9 mouse cellular contexts compared by ENCODE assay signal in genomic region chr7:126288571-126289091, GRCm38 (mm10). TPM values are rescaled to one million over a fixed set of nuclear protein-coding genes. Genes with fewer than 3 reads are reported as not detected.
DNase-seq lines count a peak whose midpoint lies in the region; ATAC-seq lines count a peak whose summit lies in the region.
"Had no signal": no experiment of that assay in that cellular context is flagged by ENCODE, and none has a peak within 500 bp of the region (broad histone marks: within the 10 kb centered on the region; RNA-seq: fewer than 3 reads in every experiment).

No protein-coding gene starts in this region.

- H3K36me3 ChIP-seq in forebrain, embryonic 12.5 days (replicated peaks): peaks cover 90% of the 10 kb centered on the region
- H3K36me3 ChIP-seq in forebrain, embryonic 10.5 days (replicated peaks): peaks cover 96% of the 10 kb centered on the region
- peaks cover 36% of the 10 kb centered on the region for H3K36me3 ChIP-seq in neural tube, embryonic 11.5 days (ENCODE audit: control insufficient read depth, insufficient read depth, low read length)
- peaks cover 55% of the 10 kb centered on the region for H3K36me3 ChIP-seq in neural tube, embryonic 15.5 days
- H3K36me3 ChIP-seq in hindbrain, embryonic 13.5 days: peaks cover 76% of the 10 kb centered on the region
- H3K36me3 ChIP-seq in kidney, embryonic 15.5 days: peaks cover 48% of the 10 kb centered on the region
- H3K36me3 ChIP-seq: liver, embryonic 15.5 days had no signal

- peaks cover 60% of the 10 kb centered on the region for H3K4me1 ChIP-seq in forebrain, embryonic 12.5 days
- H3K4me1 ChIP-seq in forebrain, embryonic 10.5 days: peaks cover 10% of the 10 kb centered on the region
- H3K4me1 ChIP-seq in neural tube, embryonic 11.5 days (ENCODE audit: control insufficient read depth, insufficient read depth, low read length): no peaks in the 10 kb centered on the region; the same call in 1 of the 2 replicates
- H3K4me1 ChIP-seq in neural tube, embryonic 15.5 days: peaks cover 61% of the 10 kb centered on the region
- H3K4me1 ChIP-seq in hindbrain, embryonic 13.5 days (replicated peaks): peaks cover 79% of the 10 kb centered on the region
- peaks cover 22% of the 10 kb centered on the region for H3K4me1 ChIP-seq in kidney, embryonic 15.5 days

- no peaks in the 10 kb centered on the region for H3K27me3 ChIP-seq in forebrain, embryonic 12.5 days
- no peaks in the 10 kb centered on the region for H3K27me3 ChIP-seq in forebrain, embryonic 10.5 days (ENCODE audit: poor library complexity, severe bottlenecking)
- H3K27me3 ChIP-seq in neural tube, embryonic 11.5 days (ENCODE audit: control insufficient read depth, insufficient read depth, low read length): no peaks in the 10 kb centered on the region
- no peaks in the 10 kb centered on the region for H3K27me3 ChIP-seq in neural tube, embryonic 15.5 days (replicated peaks)
- H3K27me3 ChIP-seq in hindbrain, embryonic 13.5 days: no peaks in the 10 kb centered on the region
- no peaks in the 10 kb centered on the region for H3K27me3 ChIP-seq in kidney, embryonic 15.5 days
- H3K27me3 ChIP-seq: liver, embryonic 15.5 days had no signal

- no peaks in the 10 kb centered on the region for H3K9me3 ChIP-seq in forebrain, embryonic 12.5 days
- H3K9me3 ChIP-seq in forebrain, embryonic 10.5 days: no peaks in the 10 kb centered on the region
- H3K9me3 ChIP-seq in neural tube, embryonic 11.5 days (ENCODE audit: control insufficient read depth, low read length): no peaks in the 10 kb centered on the region
- no peaks in the 10 kb centered on the region for H3K9me3 ChIP-seq in neural tube, embryonic 15.5 days (replicated peaks)
- H3K9me3 ChIP-seq in hindbrain, embryonic 13.5 days: no peaks in the 10 kb centered on the region
- no peaks in the 10 kb centered on the region for H3K9me3 ChIP-seq in kidney, embryonic 15.5 days (replicated peaks)
- H3K9me3 ChIP-seq: liver, embryonic 15.5 days had no signal

- ATAC-seq in forebrain, embryonic 12.5 days (ENCODE audit: low FRiP score): no peak
- no peak for ATAC-seq in neural tube, embryonic 11.5 days (ENCODE audit: insufficient read depth, low FRiP score, low TSS enrichment)
- ATAC-seq in neural tube, embryonic 15.5 days (ENCODE audit: low FRiP score): no peak
- 0 out of 2 replicates have a peak, but pooled peaks have one; percentile 21 for ATAC-seq in hindbrain, embryonic 13.5 days (ENCODE audit: low FRiP score)
- ATAC-seq in kidney, embryonic 15.5 days (replicated peaks; ENCODE audit: low FRiP score): no peak

- H3K9ac ChIP-seq in forebrain, embryonic 12.5 days: no peak overlapping the region
- no peak overlapping the region for H3K9ac ChIP-seq in neural tube, embryonic 11.5 days (ENCODE audit: low read length)
- no peak overlapping the region for H3K9ac ChIP-seq in neural tube, embryonic 15.5 days (replicated peaks)
- peak overlapping the region; percentile 44; the same call in 1 of the 2 replicates for H3K9ac ChIP-seq in hindbrain, embryonic 13.5 days
- no peak overlapping the region for H3K9ac ChIP-seq in kidney, embryonic 15.5 days
- H3K9ac ChIP-seq: liver, embryonic 15.5 days had no signal

- no peak overlapping the region for H3K4me3 ChIP-seq in forebrain, embryonic 12.5 days (replicated peaks)
- no peak overlapping the region for H3K4me3 ChIP-seq in forebrain, embryonic 10.5 days
- H3K4me3 ChIP-seq in neural tube, embryonic 11.5 days (ENCODE audit: low read depth, low read length): no peak overlapping the region
- H3K4me3 ChIP-seq in neural tube, embryonic 15.5 days (replicated peaks): no peak overlapping the region
- H3K4me3 ChIP-seq in hindbrain, embryonic 13.5 days: no peak overlapping the region
- no peak overlapping the region for H3K4me3 ChIP-seq in kidney, embryonic 15.5 days (replicated peaks)
- H3K4me3 ChIP-seq: liver, embryonic 15.5 days had no signal

- peak overlapping the region; percentile 56; the same call in 1 of the 2 replicates for H3K27ac ChIP-seq in forebrain, embryonic 12.5 days
- H3K27ac ChIP-seq in forebrain, embryonic 10.5 days: no peak overlapping the region
- no peak overlapping the region for H3K27ac ChIP-seq in neural tube, embryonic 11.5 days (ENCODE audit: low read depth, low read length)
- H3K27ac ChIP-seq in neural tube, embryonic 15.5 days (replicated peaks): no peak overlapping the region
- peak overlapping the region; percentile 75 for H3K27ac ChIP-seq in hindbrain, embryonic 13.5 days
- no peak overlapping the region for H3K27ac ChIP-seq in kidney, embryonic 15.5 days
- H3K27ac ChIP-seq: liver, embryonic 15.5 days had no signal

- WGBS in forebrain, embryonic 12.5 days: 79% methylated on average over 13 of the region's 13 CpGs
- 91% methylated on average over 13 of the region's 13 CpGs for WGBS in forebrain, embryonic 10.5 days
- whole genome bisulfite sequencing in neural tube, embryonic 11.5 days: 81% methylated on average over 13 of the region's 13 CpGs
- 61% methylated on average over 13 of the region's 13 CpGs for WGBS in neural tube, embryonic 15.5 days
- WGBS in hindbrain, embryonic 13.5 days: 59% methylated on average over 13 of the region's 13 CpGs
- 89% methylated on average over 13 of the region's 13 CpGs for WGBS in kidney, embryonic 15.5 days

- no peak for DNase-seq in forebrain, embryonic 10.5 days (ENCODE audit: extremely low spot score, low spot score)
- DNase-seq in neural tube, embryonic 11.5 days (ENCODE audit: low spot score): peak; percentile 15
- DNase-seq in spleen, postnatal 36 days (ENCODE audit: low spot score in 2 of 2): peak; percentile 70 to 77
- DNase-seq in thymus, postnatal 25 days: no peak

- H3K4me2 ChIP-seq in forebrain, embryonic 12.5 days: no peak overlapping the region
- H3K4me2 ChIP-seq in neural tube, embryonic 11.5 days (ENCODE audit: low read depth): no peak overlapping the region
- H3K4me2 ChIP-seq in neural tube, embryonic 15.5 days: no peak overlapping the region
- peak overlapping the region; percentile 18 for H3K4me2 ChIP-seq in hindbrain, embryonic 13.5 days
- no peak overlapping the region for H3K4me2 ChIP-seq in kidney, embryonic 15.5 days
- H3K4me2 ChIP-seq: liver, embryonic 15.5 days had no signal

RNA-seq across cellular contexts. Expression of gene Sbk1, which starts 16.2 kb away (rescaled TPM):
- 264 and 272 TPM in 2 replicates for polyA plus RNA-seq in forebrain, embryonic 12.5 days (2016; fragmentation: Nextera tagmentation; extraction: Ambion mirVana)
- polyA plus RNA-seq in forebrain, embryonic 10.5 days (2016; fragmentation: Nextera tagmentation; extraction: Ambion mirVana): 79.1 and 83.0 TPM in 2 replicates
- 206 and 227 TPM in 2 replicates for polyA plus RNA-seq in neural tube, embryonic 11.5 days (2014; fragmentation: Nextera tagmentation; extraction: Ambion mirVana)
- 143 and 182 TPM in 2 replicates for polyA plus RNA-seq in neural tube, embryonic 15.5 days (2015; fragmentation: Nextera tagmentation; extraction: Ambion mirVana)
- 248 and 253 TPM in 2 replicates for polyA plus RNA-seq in hindbrain, embryonic 13.5 days (2015; fragmentation: Nextera tagmentation; extraction: Ambion mirVana)
- 31.5 and 33.1 TPM in 2 replicates for polyA plus RNA-seq in kidney, embryonic 15.5 days (2015; fragmentation: Nextera tagmentation; extraction: Ambion mirVana)

Comparison
In these comparisons a context has a peak if more than half of its experiments do, and no peak if none do; other contexts are left out.
1. H3K27ac ChIP-seq: peak in forebrain, embryonic 12.5 days (single experiment) and hindbrain, embryonic 13.5 days (single experiment); none in forebrain, embryonic 10.5 days (single experiment), neural tube, embryonic 11.5 days (single experiment), neural tube, embryonic 15.5 days (single experiment) and kidney, embryonic 15.5 days (single experiment).
2. DNase-seq: peak in neural tube, embryonic 11.5 days (single experiment) and spleen, postnatal 36 days (2 of 2); none in forebrain, embryonic 10.5 days (single experiment) and thymus, postnatal 25 days (single experiment).